Mouse (Mus musculus): ENCODE data around the gene Adamts6. TPM values are rescaled to one million over a fixed set of nuclear protein-coding genes. Genes with fewer than 3 reads are reported as not detected.

Gene Adamts6
- polyA plus RNA-seq, 1 experiment from 2014 or later, result 0.17 TPM

- no peak overlapping the region for H3K4me3 ChIP-seq (replicated peaks)
These were observed 180.4 kb downstream of the Adamts6 start for GRCm38 (mm10) chr13:104468061-104468460.

DNA sequence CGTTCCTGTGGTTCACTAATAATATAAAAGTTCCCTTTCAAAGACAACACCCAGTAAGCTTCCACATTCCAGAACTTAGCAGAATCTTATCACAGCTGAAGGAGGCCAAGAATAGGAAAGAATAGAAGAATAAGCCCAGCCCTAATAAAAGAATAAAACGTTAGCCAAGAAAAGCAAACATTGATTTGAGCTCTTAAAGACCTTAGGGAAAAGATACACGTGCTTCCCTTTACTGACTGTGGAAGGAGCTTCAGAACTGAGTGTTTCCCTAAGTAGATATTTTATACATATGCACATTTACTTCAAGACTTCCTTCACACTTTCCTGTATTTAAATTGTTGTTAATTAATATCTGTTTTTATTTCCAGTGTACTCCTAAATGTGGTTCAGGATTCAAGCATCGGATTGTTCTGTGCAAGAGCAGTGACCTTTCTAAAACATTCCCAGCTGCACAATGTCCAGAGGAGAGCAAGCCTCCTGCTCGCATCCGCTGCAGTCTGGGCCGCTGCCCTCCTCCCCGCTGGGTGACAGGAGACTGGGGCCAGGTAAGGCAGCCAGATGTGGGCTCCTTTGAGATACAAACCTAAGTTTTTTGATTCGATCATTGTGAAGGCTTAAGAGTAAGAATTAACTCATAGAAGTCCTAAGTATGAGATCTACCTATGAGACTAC is 188.8 kb downstream of the Adamts6 start:
- H3K4me3 ChIP-seq (replicated peaks), result no peak overlapping the region
- no peaks in the 10 kb centered on the region for H3K9me3 ChIP-seq (replicated peaks)
- WGBS (ENCODE audit: insufficient replicate concordance), result 69% methylated on average over 9 of the region's 9 CpGs
- no peaks in the 10 kb centered on the region for H3K4me1 ChIP-seq (replicated peaks)
- no peaks in the 10 kb centered on the region for H3K36me3 ChIP-seq (replicated peaks)
- H3K9ac ChIP-seq, result no peak overlapping the region
- no peak overlapping the region for H3K4me2 ChIP-seq
- H3K27me3 ChIP-seq, result no peaks in the 10 kb centered on the region
- no peak overlapping the region for H3K27ac ChIP-seq (replicated peaks)
- ATAC-seq (ENCODE audit: insufficient read depth), result no peak

More at GRCm38 (mm10) chr13:104468061-104468460, 180.4 kb downstream of the Adamts6 start:
- Histone ChIP-seq H3K4me2 (no peak overlapping the region), H3K27me3 (no peaks in the 10 kb centered on the region), H3K4me1 (replicated peaks) (no peaks in the 10 kb centered on the region), H3K36me3 (replicated peaks) (no peaks in the 10 kb centered on the region), H3K9ac (no peak overlapping the region), H3K9me3 (replicated peaks) (no peaks in the 10 kb centered on the region), H3K27ac (replicated peaks) (no peak overlapping the region)
- 39% methylated on average over 1 of the region's 1 CpGs for WGBS (ENCODE audit: insufficient replicate concordance)
- ATAC-seq (ENCODE audit: insufficient read depth), result no peak

DNA sequence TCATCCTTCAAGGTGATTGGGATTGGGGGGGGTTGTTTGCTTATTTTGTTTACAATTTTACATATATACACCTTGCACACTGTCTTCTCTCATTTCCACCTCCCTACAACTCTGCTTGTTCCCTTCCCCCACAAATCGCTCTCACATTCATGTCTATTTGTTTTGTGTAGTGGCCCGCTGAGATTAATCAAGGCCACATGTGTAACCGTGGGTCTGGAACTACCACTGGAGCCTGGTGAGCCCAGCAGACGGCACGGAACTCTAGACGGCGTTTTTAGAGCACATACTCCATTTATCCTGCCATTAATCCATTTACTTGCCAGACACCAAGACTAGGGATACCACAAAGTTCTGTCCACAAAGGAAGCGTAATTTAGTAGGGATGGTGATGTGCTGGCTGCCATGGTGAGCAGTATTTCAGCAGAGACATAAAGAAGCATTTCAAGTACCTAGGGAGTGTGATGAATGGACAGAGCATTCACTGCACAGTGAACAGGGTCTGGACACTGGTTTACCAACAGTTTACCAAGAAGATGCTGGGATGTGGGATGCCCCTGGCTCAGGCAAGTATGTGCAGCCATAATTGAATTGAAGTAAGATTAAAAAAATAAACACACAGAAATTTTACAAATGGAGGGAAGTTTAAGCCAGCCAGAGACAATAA is 194.9 kb downstream of the Adamts6 start:
- Histone ChIP-seq H3K4me3 (replicated peaks) (no peak overlapping the region), H3K4me2 (no peak overlapping the region), H3K36me3 (replicated peaks) (no peaks in the 10 kb centered on the region), H3K9ac (no peak overlapping the region), H3K4me1 (replicated peaks) (no peaks in the 10 kb centered on the region), H3K9me3 (replicated peaks) (no peaks in the 10 kb centered on the region), H3K27ac (replicated peaks) (no peak overlapping the region), H3K27me3 (no peaks in the 10 kb centered on the region)
- ATAC-seq (ENCODE audit: insufficient read depth), result no peak
- 71% methylated on average over 8 of the region's 8 CpGs for WGBS (ENCODE audit: insufficient replicate concordance)

DNA sequence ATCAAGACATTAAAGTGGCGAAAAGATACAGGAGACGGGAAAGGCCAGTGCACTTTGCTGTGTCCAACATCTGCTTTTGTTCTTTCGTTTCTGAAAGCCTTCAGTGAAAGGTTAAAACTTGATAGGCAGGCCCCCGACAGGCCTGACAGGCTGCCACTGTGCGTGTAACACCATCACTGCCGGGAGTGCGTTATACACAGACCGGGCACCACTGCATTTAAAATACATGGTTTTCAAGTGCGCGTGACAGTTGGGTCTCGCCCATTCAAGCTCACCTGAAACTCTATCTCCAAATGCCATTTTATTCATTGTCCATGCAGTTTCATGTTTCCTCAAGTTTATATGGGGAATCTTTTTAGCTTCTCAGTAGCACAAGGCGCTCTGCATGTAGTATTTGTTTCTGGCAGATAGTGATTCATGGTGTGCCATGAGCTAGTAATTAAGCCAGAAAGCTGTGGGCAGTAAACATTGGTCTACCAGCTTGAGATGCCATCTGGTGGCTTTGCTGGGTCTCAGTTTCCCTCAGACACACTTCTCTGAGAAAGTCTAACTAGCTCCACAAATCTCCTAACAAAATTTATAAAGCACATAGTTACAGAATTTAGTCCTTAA is 195.6 kb downstream of the Adamts6 start:
- Histone ChIP-seq H3K36me3 (replicated peaks) (no peaks in the 10 kb centered on the region), H3K4me1 (replicated peaks) (no peaks in the 10 kb centered on the region)

GRCm38 (mm10) chr13:104491046-104491811 is 203.6 kb downstream of the Adamts6 start:
- H3K36me3 ChIP-seq (replicated peaks), result no peaks in the 10 kb centered on the region
- H3K27me3 ChIP-seq, result no peaks in the 10 kb centered on the region
- H3K27ac ChIP-seq (replicated peaks), result no peak overlapping the region
- no peak overlapping the region for H3K9ac ChIP-seq
- 61% methylated on average over 4 of the region's 4 CpGs for WGBS (ENCODE audit: insufficient replicate concordance)
- no peak for ATAC-seq (ENCODE audit: insufficient read depth)
- H3K9me3 ChIP-seq (replicated peaks), result no peaks in the 10 kb centered on the region
- H3K4me3 ChIP-seq (replicated peaks), result no peak overlapping the region
- no peak overlapping the region for H3K4me2 ChIP-seq
- H3K4me1 ChIP-seq (replicated peaks), result no peaks in the 10 kb centered on the region

More for the DNA sequence above, 195.6 kb downstream of the Adamts6 start:
- Histone ChIP-seq H3K4me3 (replicated peaks) (no peak overlapping the region), H3K9me3 (replicated peaks) (no peaks in the 10 kb centered on the region), H3K27ac (replicated peaks) (no peak overlapping the region), H3K27me3 (no peaks in the 10 kb centered on the region), H3K4me2 (no peak overlapping the region), H3K9ac (no peak overlapping the region)
- ATAC-seq (ENCODE audit: insufficient read depth), result no peak
- WGBS (ENCODE audit: insufficient replicate concordance), result 78% methylated on average over 12 of the region's 12 CpGs

DNA sequence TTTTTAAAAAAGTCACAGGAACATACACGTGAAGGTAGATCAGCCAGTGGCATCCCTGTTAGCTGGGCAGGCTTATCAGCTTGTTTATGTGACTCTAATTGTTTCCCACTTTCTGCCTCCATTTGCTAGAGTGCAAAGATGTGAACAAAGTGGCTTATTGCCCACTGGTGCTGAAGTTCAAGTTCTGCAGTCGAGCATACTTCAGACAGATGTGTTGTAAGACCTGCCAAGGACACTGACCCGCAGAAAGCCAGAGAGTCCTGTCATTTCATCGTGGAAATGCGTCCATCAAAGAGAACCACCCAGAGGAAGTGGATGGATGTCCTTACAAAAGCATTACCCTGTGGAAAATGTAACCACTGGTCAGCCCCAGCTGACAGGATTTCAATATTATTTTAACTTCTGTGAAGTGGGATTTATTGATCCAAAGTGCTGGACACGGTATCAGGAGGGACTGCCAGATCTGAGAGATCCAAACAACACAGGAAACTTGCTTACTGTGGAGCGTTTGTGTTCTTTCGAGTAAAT is 205.9 kb downstream of the Adamts6 start:
- H3K27me3 ChIP-seq, result no peaks in the 10 kb centered on the region
- no peak overlapping the region for H3K27ac ChIP-seq (replicated peaks)
- WGBS (ENCODE audit: insufficient replicate concordance), result 50% methylated on average over 8 of the region's 8 CpGs
- ATAC-seq (ENCODE audit: insufficient read depth), result no peak
- H3K4me1 ChIP-seq (replicated peaks), result no peaks in the 10 kb centered on the region
- no peaks in the 10 kb centered on the region for H3K9me3 ChIP-seq (replicated peaks)
- no peaks in the 10 kb centered on the region for H3K36me3 ChIP-seq (replicated peaks)
- H3K9ac ChIP-seq, result no peak overlapping the region
- H3K4me3 ChIP-seq (replicated peaks), result no peak overlapping the region
- H3K4me2 ChIP-seq, result no peak overlapping the region

- no peaks in the 10 kb centered on the region for H3K27me3 ChIP-seq
- H3K27ac ChIP-seq (replicated peaks), result no peak overlapping the region
- H3K9ac ChIP-seq, result no peak overlapping the region
- ATAC-seq (ENCODE audit: insufficient read depth), result no peak
- no peak overlapping the region for H3K4me3 ChIP-seq (replicated peaks)
- H3K9me3 ChIP-seq (replicated peaks), result no peaks in the 10 kb centered on the region
- no peak overlapping the region for H3K4me2 ChIP-seq
- no peaks in the 10 kb centered on the region for H3K4me1 ChIP-seq (replicated peaks)
- no peaks in the 10 kb centered on the region for H3K36me3 ChIP-seq (replicated peaks)
- 66% methylated on average over 8 of the region's 8 CpGs for WGBS (ENCODE audit: insufficient replicate concordance)
These were observed 206.7 kb downstream of the Adamts6 start for GRCm38 (mm10) chr13:104494200-104494873.

GRCm38 (mm10) chr13:104497592-104497991 is 210.0 kb downstream of the Adamts6 start:
- no peak for ATAC-seq (ENCODE audit: insufficient read depth)
- no peaks in the 10 kb centered on the region for H3K27me3 ChIP-seq
- H3K4me1 ChIP-seq (replicated peaks), result no peaks in the 10 kb centered on the region

DNA sequence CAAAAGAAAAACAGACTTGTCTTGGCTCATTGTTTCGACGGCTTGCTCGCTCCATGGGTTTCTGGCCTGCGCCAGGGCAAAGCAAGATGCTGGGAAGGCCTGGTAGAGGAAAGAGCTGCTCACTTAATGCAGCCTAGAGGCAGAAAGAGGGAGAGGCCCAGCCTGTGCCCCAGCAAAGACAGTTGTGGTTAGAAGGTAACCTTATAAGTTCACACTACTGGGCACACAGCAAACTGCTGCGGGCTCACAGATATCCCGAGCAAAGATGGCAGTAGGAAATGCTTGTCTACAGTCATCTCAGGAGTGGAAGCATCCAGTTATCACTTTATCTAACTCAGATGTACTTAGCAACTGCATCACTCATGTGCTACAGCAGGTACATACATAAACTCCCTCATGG is 211.0 kb downstream of the Adamts6 start:
- Histone ChIP-seq H3K9ac (no peak overlapping the region), H3K9me3 (replicated peaks) (no peaks in the 10 kb centered on the region), H3K4me3 (replicated peaks) (no peak overlapping the region), H3K27me3 (no peaks in the 10 kb centered on the region), H3K27ac (replicated peaks) (no peak overlapping the region), H3K36me3 (replicated peaks) (no peaks in the 10 kb centered on the region), H3K4me2 (no peak overlapping the region), H3K4me1 (replicated peaks) (no peaks in the 10 kb centered on the region)
- 77% methylated on average over 6 of the region's 6 CpGs for WGBS (ENCODE audit: insufficient replicate concordance)
- no peak for ATAC-seq (ENCODE audit: insufficient read depth)

More at GRCm38 (mm10) chr13:104497592-104497991, 210.0 kb downstream of the Adamts6 start:
- no peaks in the 10 kb centered on the region for H3K9me3 ChIP-seq (replicated peaks)
- no peak overlapping the region for H3K4me2 ChIP-seq
- no peak overlapping the region for H3K27ac ChIP-seq (replicated peaks)
- H3K4me3 ChIP-seq (replicated peaks), result no peak overlapping the region
- H3K36me3 ChIP-seq (replicated peaks), result no peaks in the 10 kb centered on the region
- 64% methylated on average over 3 of the region's 3 CpGs for WGBS (ENCODE audit: insufficient replicate concordance)
- no peak overlapping the region for H3K9ac ChIP-seq

- Histone ChIP-seq H3K4me3 (replicated peaks) (no peak overlapping the region), H3K36me3 (replicated peaks) (no peaks in the 10 kb centered on the region), H3K4me2 (no peak overlapping the region), H3K9ac (no peak overlapping the region), H3K27me3 (no peaks in the 10 kb centered on the region), H3K9me3 (replicated peaks) (no peaks in the 10 kb centered on the region), H3K4me1 (replicated peaks) (no peaks in the 10 kb centered on the region), H3K27ac (replicated peaks) (no peak overlapping the region)
- no peak for ATAC-seq (ENCODE audit: insufficient read depth)
- WGBS (ENCODE audit: insufficient replicate concordance), result 65% methylated on average over 9 of the region's 9 CpGs
These were observed 211.7 kb downstream of the Adamts6 start for GRCm38 (mm10) chr13:104499116-104500040.
